Mouse (Mus musculus): Measurements from ENCODE around the gene Ube2f.

DNA sequence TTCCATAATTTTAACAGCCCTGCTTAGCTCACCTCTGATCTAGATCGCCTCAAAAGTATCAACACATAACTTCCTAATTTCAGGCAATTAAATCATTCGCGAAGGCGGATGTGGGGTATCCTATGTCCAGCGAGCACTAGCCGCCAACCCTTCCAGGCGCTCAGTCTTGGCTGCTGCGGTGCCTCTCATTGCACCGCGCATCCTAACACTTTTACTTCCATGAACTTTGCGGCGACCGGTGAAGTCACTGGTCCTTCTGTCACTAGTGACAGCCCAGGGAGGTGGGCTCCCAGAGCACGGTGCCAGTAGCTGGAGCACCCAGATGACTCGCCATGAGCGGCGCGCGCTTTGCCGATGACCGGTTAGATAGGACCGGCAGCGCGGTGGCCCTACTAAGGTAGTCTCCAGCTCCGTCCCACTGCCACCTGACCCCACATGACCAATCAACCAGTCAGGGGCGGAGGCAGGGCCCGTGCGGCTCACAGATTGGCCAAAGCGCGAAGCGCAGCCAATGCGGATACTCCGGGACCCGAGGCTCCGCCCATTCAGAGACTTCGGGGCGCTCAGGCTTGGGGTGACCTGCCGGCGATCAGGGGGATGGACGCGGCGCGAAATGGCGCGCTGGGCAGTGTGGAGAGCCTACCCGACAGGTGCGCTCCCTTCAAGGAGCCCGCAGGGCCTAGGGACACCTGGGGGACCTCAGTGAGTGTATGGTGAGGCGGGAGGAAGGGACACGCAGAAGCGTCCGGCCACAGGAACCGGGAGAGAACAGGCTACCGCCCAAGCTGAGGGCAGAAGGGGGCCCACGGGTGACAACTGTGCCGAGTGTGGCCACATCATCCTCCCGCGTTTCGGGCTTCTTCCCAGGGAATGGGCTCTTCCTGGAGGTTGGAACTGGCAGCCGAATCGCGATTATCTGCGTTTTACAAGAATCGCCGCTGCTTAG lies 48.0 kb downstream of the Ube2f start, which contains the start of gene Scly:
- peak; percentile 86 for TF ChIP-seq POLR2A (IDR thresholded peaks at IDR 0.05; ENCODE audit: borderline replicate concordance, control insufficient read depth, low read depth, low read length)
- TF ChIP-seq CTCF (IDR thresholded peaks at IDR 0.05; ENCODE audit: control insufficient read depth, insufficient read depth, low read length), result no peak
